Mouse (Mus musculus) heart, postnatal 36 days (tissue): ENCODE results near the gene Bag3. TPM values are rescaled to one million over a fixed set of nuclear protein-coding genes. Genes with fewer than 3 reads are reported as not detected.
A peak's percentile ranks its signal among the peaks of the same experiment; 100 is the strongest.

Experiments used
- DNase-seq, 2 experiments: peaks; one replicate each; pipeline ENCODE4 v3.0.0; 2021 to 2022
- intact Hi-C: fragments of 180-260 bp; cut with DNase I; formaldehyde crosslinking; loops from one replicate; pipeline ENCODE4 v1.15.1; 2025
- total RNA-seq, 2 experiments: library from RNA; stranded (reverse); gene quantifications; 2 replicates each; pipeline ENCODE4 v1.2.3; 2021

The Bag3 gene
- 100 to 1,000 TPM; 258 to 272 TPM for total RNA-seq

- peak; percentile 97 for DNase-seq
- intact Hi-C loops, result loop anchor here (2.0 to 5.0 kb wide), 4 partner anchors 34 to 89 kb away; partner anchors contain the start of genes Inpp5f and Tial1
Measured at GRCm38 (mm10) chr7:128523349-128523961, at the start of gene Bag3. Gene Bag3 (plus strand): TSS chr7:128523616.

GRCm38 (mm10) chr7:128474322-128474721 lies 49.1 kb upstream of the Bag3 start:
- peak; percentile 80 to 81 for DNase-seq
- intact Hi-C loops, result loop anchor here (1.0 to 2.0 kb wide), 3 partner anchors 48 to 231 kb away; partner anchors contain the start of gene Bag3

- DNase-seq, result no peak
- intact Hi-C loops, result no loop called here
Measured at GRCm38 (mm10) chr7:128488986-128489385, 34.4 kb upstream of the Bag3 start.

- no peak for DNase-seq
- intact Hi-C loops, result no loop called here
Measured at GRCm38 (mm10) chr7:128494546-128494945, 28.9 kb upstream of the Bag3 start.

- intact Hi-C loops, result no loop called here
- peak; percentile 21 to 30 for DNase-seq
Measured at GRCm38 (mm10) chr7:128499801-128500200, 23.6 kb upstream of the Bag3 start.

GRCm38 (mm10) chr7:128504091-128504490 lies 19.3 kb upstream of the Bag3 start:
- DNase-seq, result no peak
- intact Hi-C loops, result no loop called here

- intact Hi-C loops, result no loop called here
Measured at GRCm38 (mm10) chr7:128511936-128512335, 11.5 kb upstream of the Bag3 start.

GRCm38 (mm10) chr7:128513512-128513911 lies 9.9 kb upstream of the Bag3 start:
- intact Hi-C loops, result no loop called here
- no peak for DNase-seq

More at GRCm38 (mm10) chr7:128511936-128512335, 11.5 kb upstream of the Bag3 start:
- DNase-seq, result no peak

- no peak for DNase-seq
- intact Hi-C loops, result no loop called here
Measured at GRCm38 (mm10) chr7:128514341-128514740, 9.1 kb upstream of the Bag3 start.

GRCm38 (mm10) chr7:128516346-128516745 lies 7.1 kb upstream of the Bag3 start:
- intact Hi-C loops, result no loop called here
- DNase-seq, result no peak

GRCm38 (mm10) chr7:128519316-128520050 lies 3.9 kb upstream of the Bag3 start:
- DNase-seq, result no peak
- intact Hi-C loops, result loop anchor here (5.0 kb wide), 3 partner anchors 38 to 93 kb away; partner anchors contain the start of genes Inpp5f and Tial1

- intact Hi-C loops, result loop anchor here (2.0 to 5.0 kb wide), 5 partner anchors 17 to 88 kb away; partner anchors contain the start of genes Inpp5f and Tial1
- peak; percentile 84 to 89 for DNase-seq
Measured at GRCm38 (mm10) chr7:128523962-128524581, 656 bp downstream of the Bag3 start.

- intact Hi-C loops, result loop anchor here (2.0 to 5.0 kb wide), 4 partner anchors 16 to 88 kb away; partner anchors contain the start of genes Inpp5f and Tial1
- DNase-seq, result no peak
Measured at GRCm38 (mm10) chr7:128524641-128525040, 1.2 kb downstream of the Bag3 start.

GRCm38 (mm10) chr7:128526611-128527010 lies 3.2 kb downstream of the Bag3 start:
- no peak for DNase-seq

GRCm38 (mm10) chr7:128528596-128528995 lies 5.2 kb downstream of the Bag3 start:
- DNase-seq, result no peak
- intact Hi-C loops, result no loop called here

More at GRCm38 (mm10) chr7:128526611-128527010, 3.2 kb downstream of the Bag3 start:
- intact Hi-C loops, result no loop called here

GRCm38 (mm10) chr7:128529126-128529525 lies 5.7 kb downstream of the Bag3 start:
- no peak for DNase-seq
- intact Hi-C loops, result no loop called here

GRCm38 (mm10) chr7:128529574-128530051 lies 6.2 kb downstream of the Bag3 start:
- intact Hi-C loops, result no loop called here
- DNase-seq, result peak; percentile 52 to 71

GRCm38 (mm10) chr7:128531031-128531430 lies 7.6 kb downstream of the Bag3 start:
- peak; percentile 38 to 55 for DNase-seq
- intact Hi-C loops, result no loop called here

GRCm38 (mm10) chr7:128531929-128532328 lies 8.5 kb downstream of the Bag3 start:
- intact Hi-C loops, result no loop called here
- peak; percentile 68 to 71 for DNase-seq

- DNase-seq, result no peak
- intact Hi-C loops, result no loop called here
Measured at GRCm38 (mm10) chr7:128532441-128533166, 9.2 kb downstream of the Bag3 start.
